Mouse (Mus musculus) hematopoietic stem cell, adult 5-6 weeks (primary cell): ENCODE results near the gene Chit1. TPM values are rescaled to one million over a fixed set of nuclear protein-coding genes. Genes with fewer than 3 reads are reported as not detected.
A peak's percentile ranks its signal among the peaks of the same experiment; 100 is the strongest.

Source experiments
- ATAC-seq, 2 experiments: fragments of 125-278 bp in 1 of 2; replicated peaks in 1 of 2; 2 replicates each; pipeline ENCODE4 v1.8.0; 2016 to 2017; ENCODE audit warnings: inconsistent platforms in 2 of 2, mild to moderate bottlenecking in 2 of 2, moderate number of reproducible peaks in 2 of 2, low read depth in 1 of 2, moderate TSS enrichment in 1 of 2; ENCODE audit not compliant: low FRiP score in 2 of 2, poor library complexity in 2 of 2, severe bottlenecking in 2 of 2, insufficient read depth in 1 of 2, low TSS enrichment in 1 of 2
- total RNA-seq: library from RNA; stranded (forward); fragments of 172-1452, 232-1000 nt; gene quantifications from 2 replicates; pipeline ENCODE4 v1.2.3, GENCODE M21; 2017

The Chit1 gene
- total RNA-seq = 0.25 TPM in 1 of 2 replicates, not detected in the other

- 0 out of 4 replicates have a peak, but pooled peaks of 1 of the 2 experiments have one; percentile 14 for ATAC-seq
These were observed at the start of gene Chit1 for GRCm38 (mm10) chr1:134110979-134111378. Chit1 (plus strand) TSS chr1:134111242.

- no peak for ATAC-seq
These were observed 49.1 kb upstream of the Chit1 start for GRCm38 (mm10) chr1:134061915-134062314.

GRCm38 (mm10) chr1:134062411-134063085 is 48.5 kb upstream of the Chit1 start:
- ATAC-seq = no peak

- no peak for ATAC-seq
These were observed 47.8 kb upstream of the Chit1 start for GRCm38 (mm10) chr1:134063086-134063772.

- ATAC-seq = no peak
These were observed 47.3 kb upstream of the Chit1 start for GRCm38 (mm10) chr1:134063773-134064125.

GRCm38 (mm10) chr1:134064296-134064831 is 46.7 kb upstream of the Chit1 start:
- no peak for ATAC-seq

GRCm38 (mm10) chr1:134065241-134065809 is 45.7 kb upstream of the Chit1 start:
- 0 out of 4 replicates have a peak, but pooled peaks have one; percentile 10 to 12 for ATAC-seq

- no peak for ATAC-seq
These were observed 44.5 kb upstream of the Chit1 start for GRCm38 (mm10) chr1:134066554-134066953.

- ATAC-seq = peak; percentile 82 to 89
These were observed 43.9 kb upstream of the Chit1 start for GRCm38 (mm10) chr1:134067143-134067619.

GRCm38 (mm10) chr1:134070099-134070669 is 40.9 kb upstream of the Chit1 start:
- ATAC-seq = no peak

GRCm38 (mm10) chr1:134071411-134072018 is 39.5 kb upstream of the Chit1 start:
- ATAC-seq = no peak

- ATAC-seq = peak; percentile 39 to 60
These were observed 37.9 kb upstream of the Chit1 start for GRCm38 (mm10) chr1:134073061-134073564.

- no peak for ATAC-seq
These were observed 37.4 kb upstream of the Chit1 start for GRCm38 (mm10) chr1:134073658-134074057.

GRCm38 (mm10) chr1:134074184-134074583 is 36.9 kb upstream of the Chit1 start:
- no peak for ATAC-seq

GRCm38 (mm10) chr1:134074606-134075005 is 36.4 kb upstream of the Chit1 start:
- no peak for ATAC-seq

GRCm38 (mm10) chr1:134075532-134075931 is 35.5 kb upstream of the Chit1 start:
- ATAC-seq = no peak

- no peak for ATAC-seq
These were observed 34.3 kb upstream of the Chit1 start for GRCm38 (mm10) chr1:134076789-134077188.
